Mouse (Mus musculus) thymus, postnatal 25 days (tissue): ENCODE results near the gene Dlg2.

ENCODE experiments used
- DNase-seq: peaks from one replicate; pipeline ENCODE4 v3.0.0; 2022

The Dlg2 gene

GRCm38 (mm10) chr7:91479145-91479544 lies 1002.7 kb downstream of the Dlg2 start:
- DNase-seq = no peak

GRCm38 (mm10) chr7:91481574-91482197 lies 1005.2 kb downstream of the Dlg2 start:
- DNase-seq = no peak

DNA sequence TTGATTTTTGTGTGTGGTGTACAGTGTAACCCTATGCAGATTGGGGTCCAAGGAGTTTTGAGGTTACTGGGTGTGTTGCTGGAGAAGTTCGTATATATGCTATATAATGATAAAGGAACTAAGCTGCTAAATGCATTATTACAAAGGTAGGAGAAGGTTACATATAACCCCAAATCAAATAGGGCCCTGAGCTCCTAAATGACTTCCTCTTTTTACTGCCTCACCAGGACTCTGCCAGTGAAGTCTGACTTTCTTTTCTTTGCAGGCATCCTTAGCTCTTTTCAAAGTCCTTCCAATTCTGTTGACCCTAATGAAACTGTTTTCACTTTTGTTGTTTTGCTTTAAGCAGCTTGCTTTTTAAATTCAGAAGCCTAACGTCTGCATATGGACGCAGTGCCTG lies 1016.8 kb downstream of the Dlg2 start:
- no peak for DNase-seq

DNA sequence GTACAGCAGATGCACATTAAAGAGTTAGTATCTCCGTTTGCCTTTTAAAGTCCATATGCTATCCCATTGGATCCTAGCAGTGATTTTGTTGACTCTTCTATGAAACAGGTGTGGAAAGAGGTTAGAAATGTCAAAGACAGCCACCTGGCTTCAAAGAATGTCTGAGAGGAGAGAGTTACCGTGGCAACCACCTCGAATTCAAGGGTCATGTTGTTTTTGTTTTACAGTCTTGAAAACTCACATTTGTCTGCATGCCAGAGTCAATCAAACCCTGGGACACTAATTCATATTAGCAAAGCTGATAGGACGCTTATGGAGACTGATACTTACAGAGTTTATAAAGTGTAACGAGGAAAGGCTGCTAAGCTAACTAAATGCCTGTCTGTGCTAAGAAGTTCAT lies 1019.1 kb downstream of the Dlg2 start:
- no peak for DNase-seq

GRCm38 (mm10) chr7:91511119-91511518 lies 1034.6 kb downstream of the Dlg2 start:
- DNase-seq = no peak

- DNase-seq = no peak
Observed at GRCm38 (mm10) chr7:91514445-91514844, 1038.0 kb downstream of the Dlg2 start.

DNA sequence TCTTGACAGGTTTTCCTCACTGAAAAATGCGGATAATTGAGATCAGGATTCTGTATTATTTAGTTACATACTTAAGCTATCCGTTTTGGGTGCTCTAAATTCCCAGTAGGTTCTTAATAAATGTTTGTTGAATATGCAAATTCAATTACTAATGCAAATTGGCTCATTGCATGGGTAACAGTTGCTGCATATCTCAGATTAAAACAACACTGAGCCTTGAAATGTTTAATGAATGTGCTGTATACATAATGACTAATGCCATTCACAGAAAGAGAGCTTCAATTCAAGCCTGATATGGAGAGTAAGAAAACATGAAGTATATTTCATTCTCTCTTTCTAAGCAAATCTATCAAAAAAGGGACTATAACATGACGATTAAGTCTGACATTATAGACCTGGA lies 1039.8 kb downstream of the Dlg2 start:
- no peak for DNase-seq

DNA sequence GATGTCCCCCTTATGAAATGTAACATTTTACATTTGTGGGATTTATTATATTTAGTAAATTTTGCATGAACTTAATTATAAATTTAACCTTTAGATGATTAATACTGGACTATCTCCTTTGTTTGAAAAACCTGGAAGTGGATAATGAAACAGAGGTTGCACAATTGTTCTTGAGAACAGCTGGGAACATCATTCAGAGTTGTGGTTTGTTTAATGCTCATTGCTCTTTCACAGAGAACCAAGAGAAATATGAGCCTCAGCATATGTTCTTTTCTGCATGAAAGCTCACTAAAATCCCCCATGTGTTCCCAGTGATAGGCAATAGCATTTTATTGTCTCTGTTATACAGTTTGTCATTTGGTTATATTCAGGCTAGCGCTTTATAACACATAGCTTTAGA lies 1049.4 kb downstream of the Dlg2 start:
- no peak for DNase-seq

DNA sequence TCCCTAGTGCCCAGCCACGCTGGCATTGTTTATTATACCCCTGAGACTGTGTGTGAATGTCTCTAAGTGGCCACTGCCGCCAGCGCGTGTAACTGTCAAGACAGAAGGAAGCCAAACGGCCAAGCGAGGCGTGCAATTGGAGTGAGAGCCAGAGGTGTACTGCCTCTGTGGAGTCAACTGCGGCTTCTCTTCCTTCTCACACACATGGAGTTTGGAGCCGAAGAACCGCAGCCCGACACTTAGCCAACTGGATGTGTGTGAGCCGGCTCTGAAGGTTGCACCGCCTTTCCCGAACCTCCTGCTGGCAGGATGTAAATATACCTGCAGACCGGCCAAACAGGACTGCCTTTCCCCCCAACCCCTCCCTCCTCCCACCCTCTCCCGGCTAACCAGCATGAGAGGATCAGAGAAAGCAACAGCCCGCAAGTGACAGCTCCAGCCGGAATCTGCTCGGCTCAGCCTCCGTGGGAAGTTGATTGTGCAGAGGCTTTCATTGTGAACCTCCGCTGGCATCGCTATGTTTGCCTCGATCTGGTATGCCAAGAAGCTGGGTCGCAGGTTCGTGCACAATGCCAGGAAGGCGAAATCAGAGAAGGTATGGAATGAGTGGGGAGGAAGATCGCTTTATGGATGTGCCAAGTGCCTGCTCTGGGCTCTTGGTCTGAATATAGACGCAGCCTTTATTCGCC lies 1066.3 kb downstream of the Dlg2 start:
- DNase-seq = no peak

GRCm38 (mm10) chr7:91543286-91543650 lies 1066.8 kb downstream of the Dlg2 start:
- DNase-seq = no peak

DNA sequence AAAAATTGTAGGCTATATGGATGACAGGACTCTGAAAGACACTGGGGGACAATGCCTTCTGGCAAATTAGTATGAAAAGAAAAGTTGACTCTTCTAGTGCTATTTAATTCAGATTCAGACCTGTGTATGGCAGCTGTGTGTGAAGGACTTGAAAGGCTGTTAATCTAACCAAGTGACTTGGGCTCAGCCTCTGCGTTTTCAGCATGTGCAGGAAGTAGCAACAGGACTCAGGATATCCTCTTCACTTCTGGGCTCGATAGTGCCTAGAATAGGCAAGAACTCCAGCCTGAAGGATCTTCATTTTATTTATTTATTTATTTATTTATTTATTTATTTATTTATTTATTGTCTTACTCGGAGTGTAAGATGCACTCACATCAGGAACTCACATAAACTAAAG lies 1068.1 kb downstream of the Dlg2 start:
- DNase-seq = no peak

- DNase-seq = no peak
Observed at GRCm38 (mm10) chr7:91548796-91549195, 1072.3 kb downstream of the Dlg2 start.

DNA sequence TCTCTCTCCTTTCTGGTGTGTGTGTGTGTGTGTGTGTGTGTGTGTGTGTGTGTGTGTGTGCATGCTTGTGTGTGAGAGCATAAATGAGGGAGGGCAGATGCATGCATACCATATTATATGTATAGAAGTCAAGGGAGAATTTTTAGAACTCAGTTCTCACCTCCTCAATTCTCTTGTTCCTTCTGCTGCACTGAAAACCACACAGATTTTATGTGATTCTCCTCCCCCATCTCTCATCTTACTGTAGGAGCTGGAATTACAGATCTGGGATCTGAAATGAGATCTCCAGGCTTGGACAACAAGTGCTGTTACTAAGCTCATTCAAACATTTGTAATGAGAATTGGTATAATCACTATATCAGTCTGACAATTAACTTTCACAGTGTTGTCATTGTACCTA lies 1081.1 kb downstream of the Dlg2 start:
- no peak for DNase-seq

- DNase-seq = no peak
Observed at GRCm38 (mm10) chr7:91567423-91567822, 1091.0 kb downstream of the Dlg2 start.

DNA sequence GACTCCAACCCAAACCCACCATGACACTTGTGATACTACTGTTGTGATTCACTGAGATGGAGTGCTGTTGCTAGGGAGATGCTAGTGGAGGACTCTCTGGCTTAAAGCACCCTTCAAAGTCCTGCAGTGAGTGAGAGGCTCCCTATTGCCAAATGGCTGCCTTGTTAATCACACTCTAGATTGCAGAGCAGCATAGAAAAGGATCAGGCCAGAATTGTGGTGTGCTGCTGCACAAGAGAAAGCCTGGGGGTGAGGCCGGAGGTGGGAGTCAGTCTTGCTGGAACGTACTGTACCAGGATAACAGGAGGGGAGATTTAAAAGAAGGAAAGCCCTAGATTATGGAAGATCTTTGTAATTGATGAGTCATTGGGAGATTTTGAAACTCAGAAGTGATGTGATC lies 1094.5 kb downstream of the Dlg2 start:
- no peak for DNase-seq

- DNase-seq = no peak
Observed at GRCm38 (mm10) chr7:91572666-91573065, 1096.2 kb downstream of the Dlg2 start.

GRCm38 (mm10) chr7:91573321-91573720 lies 1096.8 kb downstream of the Dlg2 start:
- no peak for DNase-seq

DNA sequence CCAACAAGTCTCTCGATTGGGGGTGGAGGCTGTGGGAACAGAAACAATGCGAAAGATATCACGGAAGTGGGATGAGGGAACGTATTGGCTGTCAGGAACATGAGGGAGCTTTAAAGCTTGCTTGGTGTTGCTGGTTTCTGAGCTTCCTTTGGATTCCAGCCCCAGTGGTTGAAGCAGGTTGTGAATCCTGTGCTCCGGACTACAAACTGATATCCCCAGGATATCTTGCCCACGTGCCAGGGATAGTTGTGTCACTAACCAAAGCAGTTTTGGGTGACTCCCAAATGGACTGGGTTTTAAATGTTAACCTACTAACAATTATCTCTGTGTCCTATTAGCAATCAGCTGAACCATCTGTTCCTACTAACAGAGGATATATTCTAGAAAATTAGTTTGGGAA lies 1099.7 kb downstream of the Dlg2 start:
- no peak for DNase-seq

GRCm38 (mm10) chr7:91582203-91582602 lies 1105.7 kb downstream of the Dlg2 start:
- DNase-seq = no peak

GRCm38 (mm10) chr7:91583566-91583965 lies 1107.1 kb downstream of the Dlg2 start:
- DNase-seq = no peak

- no peak for DNase-seq
Observed at GRCm38 (mm10) chr7:91591261-91592170, 1115.0 kb downstream of the Dlg2 start.

DNA sequence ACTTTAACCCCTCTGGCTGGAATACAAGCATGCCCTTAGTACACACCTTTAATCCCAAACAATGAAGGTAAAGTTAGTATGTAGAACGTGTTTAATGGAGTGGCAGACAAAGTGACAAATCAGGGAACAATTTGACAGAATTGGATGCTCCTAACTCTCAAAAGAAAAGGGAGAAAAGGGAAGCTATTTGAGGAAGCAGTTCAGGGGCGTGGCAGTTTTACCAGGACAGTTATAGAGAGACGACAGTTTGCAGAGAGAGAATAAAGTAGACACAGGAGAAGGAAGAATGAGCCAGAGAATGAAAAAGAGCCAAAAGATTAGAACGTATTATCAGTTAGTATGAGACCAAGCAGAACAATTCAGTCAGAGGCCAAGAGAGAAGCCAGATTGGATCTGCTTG lies 1122.1 kb downstream of the Dlg2 start:
- no peak for DNase-seq

DNA sequence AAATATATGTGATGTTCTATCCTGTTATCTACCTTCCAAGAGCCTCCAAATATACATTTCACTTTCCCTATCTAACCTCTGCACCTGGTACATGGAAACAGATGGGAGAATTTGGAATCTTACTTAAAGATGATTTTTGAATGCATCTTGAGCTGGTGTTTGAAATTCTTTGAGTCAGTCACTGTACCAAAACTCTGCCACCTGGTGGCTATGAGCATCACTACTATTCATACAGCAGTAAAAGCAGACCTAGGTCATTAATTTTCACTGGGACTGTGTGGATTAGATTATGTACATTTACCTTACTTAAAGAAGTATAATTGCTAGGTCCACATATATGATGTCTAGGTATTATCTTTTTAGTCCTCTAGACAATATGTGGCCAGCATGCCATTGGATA lies 1124.8 kb downstream of the Dlg2 start:
- DNase-seq = no peak

DNA sequence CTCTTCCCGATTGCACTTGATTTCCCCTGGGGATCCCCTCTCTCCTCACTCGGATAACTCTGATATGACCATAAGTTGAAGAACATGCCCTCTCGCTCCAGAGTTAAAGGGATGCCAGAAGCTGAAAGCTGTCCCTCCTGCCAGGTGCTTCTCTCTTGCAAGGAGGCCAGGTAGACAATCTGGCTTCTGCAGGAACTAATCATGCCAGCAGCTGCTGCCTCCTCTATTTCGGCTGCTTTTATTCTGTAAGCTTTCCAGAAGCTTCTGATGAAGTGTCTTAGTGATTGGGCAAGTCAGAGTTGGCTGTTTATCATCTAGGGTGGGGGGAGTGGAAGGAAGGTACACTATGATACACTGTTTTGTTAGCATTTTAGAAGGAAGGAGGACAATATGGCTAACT lies 1127.1 kb downstream of the Dlg2 start:
- no peak for DNase-seq
